Mouse (Mus musculus): Measurements from ENCODE around the gene Lyar. TPM values are rescaled to one million over a fixed set of nuclear protein-coding genes. Genes with fewer than 3 reads are reported as not detected.
A peak's percentile ranks its signal among the peaks of the same experiment; 100 is the strongest.

The Lyar gene
- polyA plus RNA-seq, 1 experiment: 21.2 TPM

DNA sequence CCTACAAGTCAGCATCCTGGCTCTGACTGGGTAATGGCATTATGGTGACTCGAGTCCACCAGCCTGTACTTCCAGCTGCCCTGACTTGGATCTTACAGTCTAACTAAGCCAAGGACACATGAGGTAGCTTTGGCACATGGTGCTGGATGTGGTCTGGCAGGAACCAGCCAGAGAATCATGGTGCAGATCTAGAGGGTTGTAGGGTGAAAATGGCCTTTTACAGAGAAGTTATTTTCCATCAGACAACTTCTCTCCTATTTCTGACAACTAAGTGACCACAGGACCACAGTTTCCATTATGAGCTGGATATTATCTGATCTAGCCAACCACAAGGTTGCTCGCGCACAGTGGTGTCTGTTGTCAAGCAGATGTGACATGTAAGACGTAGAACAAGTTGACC is 53.6 kb downstream of the Lyar start:
- Histone ChIP-seq H3K36me3 (ENCODE audit: control insufficient read depth, insufficient read depth) (peaks cover 16% of the 10 kb centered on the region), H3K4me2 (ENCODE audit: low read depth) (no peak overlapping the region), H3K27me3 (ENCODE audit: control insufficient read depth, insufficient read depth, insufficient read length) (peaks cover 7% of the 10 kb centered on the region), H3ac (ENCODE audit: control insufficient read depth, insufficient read length) (no peak overlapping the region), H3K79me2 (ENCODE audit: control insufficient read depth, insufficient read depth) (no peaks in the 10 kb centered on the region), H3K4me3 (no peak overlapping the region)
- no peak for TF ChIP-seq TCF12 (IDR thresholded peaks at IDR 0.05; ENCODE audit: insufficient read depth, poor library complexity, severe bottlenecking)
- no peak for TF ChIP-seq POLR2A (IDR thresholded peaks at IDR 0.05; ENCODE audit: insufficient read length, low read depth)
- no peak for TF ChIP-seq SRF (IDR thresholded peaks at IDR 0.05; ENCODE audit: control insufficient read depth, insufficient read length, low read depth)
- TF ChIP-seq USF1 (IDR thresholded peaks at IDR 0.05; ENCODE audit: low read depth): no peak
- TF ChIP-seq E2F4 (IDR thresholded peaks at IDR 0.05; ENCODE audit: insufficient read depth): no peak
- no peak for TF ChIP-seq CEBPB (IDR thresholded peaks at IDR 0.05; ENCODE audit: insufficient read depth, poor library complexity, severe bottlenecking)
- no peak for TF ChIP-seq TCF3 (IDR thresholded peaks at IDR 0.05; ENCODE audit: insufficient read length, low read depth)
- TF ChIP-seq MAX (IDR thresholded peaks at IDR 0.05; ENCODE audit: low read depth): no peak
- TF ChIP-seq MYOD1 (IDR thresholded peaks at IDR 0.05; ENCODE audit: control insufficient read depth in 1 of 3, insufficient read length in 2 of 3, low read depth in 2 of 3): no peak
- no peak for TF ChIP-seq MYOG (IDR thresholded peaks at IDR 0.05; ENCODE audit: control insufficient read depth in 1 of 3, insufficient read depth in 1 of 3, insufficient read length in 2 of 3, low read depth in 2 of 3)
- TF ChIP-seq POLR2AphosphoS2 (IDR thresholded peaks at IDR 0.05; ENCODE audit: insufficient read length, low read depth): no peak
- no peak for TF ChIP-seq REST (IDR thresholded peaks at IDR 0.05; ENCODE audit: insufficient read depth, insufficient read length)

DNA sequence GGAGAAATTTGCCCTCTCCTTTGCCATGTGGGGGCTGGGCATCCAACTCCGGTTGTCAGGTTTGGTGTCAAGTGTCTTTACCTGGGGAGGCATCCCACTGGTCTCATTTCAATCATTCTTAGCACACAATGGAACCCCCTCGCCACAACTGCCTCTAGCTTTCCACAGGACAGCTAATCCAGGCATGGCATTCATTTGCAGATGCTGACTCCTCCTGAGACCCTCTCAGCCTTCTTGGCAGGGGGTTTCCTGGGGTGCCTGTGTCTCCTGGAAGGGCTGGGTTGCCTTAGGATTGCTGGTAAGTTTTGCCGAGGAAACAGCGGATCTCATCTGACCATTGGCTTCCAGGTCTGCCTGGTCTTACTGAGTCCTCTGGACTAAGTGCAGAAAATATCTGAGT is 55.5 kb downstream of the Lyar start, which contains the start of gene Otop1:
Otop1 (plus strand) TSS at position 202 of the 400 bp plus-strand sequence.
- TF ChIP-seq POLR2AphosphoS2 (IDR thresholded peaks at IDR 0.05; ENCODE audit: insufficient read length, low read depth): no peak
- TF ChIP-seq CEBPB (IDR thresholded peaks at IDR 0.05; ENCODE audit: insufficient read depth, poor library complexity, severe bottlenecking): no peak
- TF ChIP-seq MAX (IDR thresholded peaks at IDR 0.05; ENCODE audit: low read depth): no peak
- no peak for TF ChIP-seq MYOG (IDR thresholded peaks at IDR 0.05; ENCODE audit: control insufficient read depth in 1 of 3, insufficient read depth in 1 of 3, insufficient read length in 2 of 3, low read depth in 2 of 3)
- no peak for TF ChIP-seq TCF3 (IDR thresholded peaks at IDR 0.05; ENCODE audit: insufficient read length, low read depth)
- Histone ChIP-seq H3K4me3 (no peak within 1 kb of the TSS), H3K79me2 (ENCODE audit: control insufficient read depth, insufficient read depth) (no peaks in the 10 kb centered on the region), H3K36me3 (ENCODE audit: control insufficient read depth, insufficient read depth) (peaks cover 6% of the 10 kb centered on the region), H3K4me2 (ENCODE audit: low read depth) (no peak within 1 kb of the TSS), H3ac (ENCODE audit: control insufficient read depth, insufficient read length) (no peak within 1 kb of the TSS), H3K27me3 (ENCODE audit: control insufficient read depth, insufficient read depth, insufficient read length) (peaks cover 7% of the 10 kb centered on the region)

DNA sequence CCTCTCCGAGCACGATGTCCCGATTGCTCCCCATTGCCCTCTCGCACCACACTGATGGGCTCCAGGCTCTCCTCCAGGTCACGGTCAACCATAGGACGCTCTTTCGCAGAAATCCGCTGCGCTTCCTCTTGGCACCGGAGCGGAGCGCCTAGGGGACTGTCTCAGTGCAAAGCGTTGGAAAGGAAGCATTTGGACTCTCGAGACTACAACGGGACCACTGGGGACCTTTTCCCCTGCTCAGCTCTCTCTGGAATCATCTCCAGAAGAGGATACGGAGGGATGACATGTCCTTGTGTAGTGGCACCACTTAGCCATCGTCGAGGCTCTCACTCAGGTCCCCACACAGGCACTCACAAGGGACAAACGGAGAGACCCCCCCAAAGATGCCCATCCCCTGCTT is 56.2 kb downstream of the Lyar start:
- H3K4me3 ChIP-seq: no peak overlapping the region
- no peaks in the 10 kb centered on the region for H3K79me2 ChIP-seq (ENCODE audit: control insufficient read depth, insufficient read depth)
- H3K27me3 ChIP-seq (ENCODE audit: control insufficient read depth, insufficient read depth, insufficient read length): peaks cover 7% of the 10 kb centered on the region
- H3ac ChIP-seq (ENCODE audit: control insufficient read depth, insufficient read length): no peak overlapping the region
- TF ChIP-seq MAX (IDR thresholded peaks at IDR 0.05; ENCODE audit: low read depth) (no peak), TCF12 (IDR thresholded peaks at IDR 0.05; ENCODE audit: insufficient read depth, poor library complexity, severe bottlenecking) (no peak), TCF3 (IDR thresholded peaks at IDR 0.05; ENCODE audit: insufficient read length, low read depth) (no peak), E2F4 (IDR thresholded peaks at IDR 0.05; ENCODE audit: insufficient read depth) (no peak), USF1 (IDR thresholded peaks at IDR 0.05; ENCODE audit: low read depth) (no peak), MYOD1 (IDR thresholded peaks at IDR 0.05; ENCODE audit: control insufficient read depth in 1 of 3, insufficient read length in 2 of 3, low read depth in 2 of 3) (no peak), POLR2AphosphoS2 (IDR thresholded peaks at IDR 0.05; ENCODE audit: insufficient read length, low read depth) (no peak), CEBPB (IDR thresholded peaks at IDR 0.05; ENCODE audit: insufficient read depth, poor library complexity, severe bottlenecking) (no peak), POLR2A (IDR thresholded peaks at IDR 0.05; ENCODE audit: insufficient read length, low read depth) (no peak), REST (IDR thresholded peaks at IDR 0.05; ENCODE audit: insufficient read depth, insufficient read length) (no peak), SRF (IDR thresholded peaks at IDR 0.05; ENCODE audit: control insufficient read depth, insufficient read length, low read depth) (no peak)
- no peak overlapping the region for H3K4me2 ChIP-seq (ENCODE audit: low read depth)
- H3K36me3 ChIP-seq (ENCODE audit: control insufficient read depth, insufficient read depth): peaks cover 3% of the 10 kb centered on the region

DNA sequence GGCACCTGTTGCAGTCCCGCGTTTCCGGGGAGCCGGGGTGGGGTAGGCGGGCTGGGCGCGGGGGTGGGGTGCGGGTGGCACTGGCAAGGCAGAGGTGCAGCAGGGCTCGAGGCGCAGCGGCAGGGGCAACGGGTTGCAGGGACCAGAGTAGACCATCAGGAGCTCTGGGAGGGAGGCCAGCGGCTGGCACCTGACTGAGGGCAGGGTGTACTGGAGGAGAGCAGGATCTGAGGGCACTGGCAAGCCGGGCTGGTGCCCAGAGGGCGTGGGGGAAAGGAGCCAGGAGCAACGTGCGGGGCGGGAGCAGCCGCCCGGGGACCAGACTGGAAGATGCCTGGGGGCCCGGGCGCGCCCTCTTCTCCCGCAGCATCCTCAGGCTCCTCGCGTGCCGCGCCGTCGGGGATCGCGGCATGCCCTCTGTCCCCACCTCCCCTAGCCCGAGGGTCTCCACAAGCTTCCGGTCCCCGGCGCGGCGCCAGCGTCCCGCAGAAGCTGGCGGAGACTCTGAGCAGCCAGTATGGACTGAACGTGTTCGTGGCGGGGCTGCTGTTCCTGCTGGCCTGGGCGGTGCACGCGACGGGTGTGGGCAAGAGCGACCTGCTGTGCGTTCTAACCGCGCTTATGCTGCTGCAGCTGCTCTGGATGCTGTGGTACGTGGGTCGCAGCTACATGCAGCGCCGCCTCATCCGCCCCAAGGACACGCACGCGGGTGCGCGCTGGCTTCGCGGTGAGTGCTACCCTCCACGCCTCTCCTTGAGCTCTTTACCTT is 57.0 kb downstream of the Lyar start:
- Histone ChIP-seq H3K79me2 (ENCODE audit: control insufficient read depth, insufficient read depth) (no peaks in the 10 kb centered on the region), H3K4me3 (no peak overlapping the region), H3ac (ENCODE audit: control insufficient read depth, insufficient read length) (no peak overlapping the region), H3K4me2 (ENCODE audit: low read depth) (no peak overlapping the region), H3K36me3 (ENCODE audit: control insufficient read depth, insufficient read depth) (no peaks in the 10 kb centered on the region), H3K27me3 (ENCODE audit: control insufficient read depth, insufficient read depth, insufficient read length) (peaks cover 7% of the 10 kb centered on the region)
- TF ChIP-seq USF1 (IDR thresholded peaks at IDR 0.05; ENCODE audit: low read depth) (no peak), MYOD1 (IDR thresholded peaks at IDR 0.05; ENCODE audit: control insufficient read depth in 1 of 3, insufficient read length in 2 of 3, low read depth in 2 of 3) (peak in 1 of 3 experiments; percentile 23)

DNA sequence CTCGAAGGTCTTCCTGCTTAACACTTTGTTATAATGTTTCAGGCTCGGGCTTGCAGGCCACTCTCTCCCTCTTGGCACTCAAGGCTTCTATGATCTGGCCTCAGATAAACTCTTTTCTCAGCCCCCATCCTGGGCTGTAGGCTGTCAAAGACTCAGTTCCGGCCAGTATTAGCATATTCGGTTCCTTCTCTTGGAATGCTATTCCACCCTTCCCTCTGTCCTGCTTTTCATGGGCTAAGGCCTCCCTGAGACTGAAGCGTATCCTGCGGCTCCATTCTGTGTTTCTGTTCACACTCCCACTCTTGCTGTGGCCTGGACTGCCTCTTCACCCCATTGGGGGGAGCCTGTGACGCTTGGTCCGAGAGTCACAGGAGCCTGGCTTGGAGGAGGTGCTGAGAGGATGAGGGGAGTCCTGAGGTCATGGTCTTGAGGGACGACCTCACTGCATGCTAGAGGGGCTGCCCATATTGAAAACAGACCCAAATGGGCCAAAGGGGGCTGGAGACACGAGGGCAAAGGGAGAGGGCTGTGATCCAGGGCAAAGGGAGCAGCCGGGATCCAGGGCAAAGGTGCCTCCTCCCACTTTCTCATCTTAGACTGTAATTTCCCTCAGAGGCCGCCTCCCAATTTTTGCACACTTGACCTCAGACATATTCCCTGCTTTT is 57.8 kb downstream of the Lyar start:
- no peak overlapping the region for H3K4me3 ChIP-seq
- TF ChIP-seq CEBPB (IDR thresholded peaks at IDR 0.05; ENCODE audit: insufficient read depth, poor library complexity, severe bottlenecking): no peak
- TF ChIP-seq REST (IDR thresholded peaks at IDR 0.05; ENCODE audit: insufficient read depth, insufficient read length): no peak
- TF ChIP-seq POLR2AphosphoS2 (IDR thresholded peaks at IDR 0.05; ENCODE audit: insufficient read length, low read depth): no peak
- TF ChIP-seq TCF12 (IDR thresholded peaks at IDR 0.05; ENCODE audit: insufficient read depth, poor library complexity, severe bottlenecking): no peak
- TF ChIP-seq MAX (IDR thresholded peaks at IDR 0.05; ENCODE audit: low read depth): no peak
- no peak for TF ChIP-seq USF1 (IDR thresholded peaks at IDR 0.05; ENCODE audit: low read depth)
- no peak for TF ChIP-seq MYOD1 (IDR thresholded peaks at IDR 0.05; ENCODE audit: control insufficient read depth in 1 of 3, insufficient read length in 2 of 3, low read depth in 2 of 3)
- H3ac ChIP-seq (ENCODE audit: control insufficient read depth, insufficient read length): no peak overlapping the region
- peaks cover 7% of the 10 kb centered on the region for H3K27me3 ChIP-seq (ENCODE audit: control insufficient read depth, insufficient read depth, insufficient read length)
- no peaks in the 10 kb centered on the region for H3K36me3 ChIP-seq (ENCODE audit: control insufficient read depth, insufficient read depth)
- no peaks in the 10 kb centered on the region for H3K79me2 ChIP-seq (ENCODE audit: control insufficient read depth, insufficient read depth)
- H3K4me2 ChIP-seq (ENCODE audit: low read depth): no peak overlapping the region
